Mouse (Mus musculus) induced T-regulatory cell, adult 2 months (primary cell): Measurements from ENCODE around the gene Plppr3.

Experiments
- DNase-seq: peaks from one replicate; pipeline ENCODE4 v3.0.0-alpha.2; 2012; ENCODE audit warnings: low read depth

Plppr3 gene

GRCm38 (mm10) chr10:79865801-79866295 lies 8.6 kb downstream of the Plppr3 start:
- no peak for DNase-seq

- no peak for DNase-seq
These were observed 9.2 kb downstream of the Plppr3 start for GRCm38 (mm10) chr10:79865189-79865601.

- DNase-seq, result peak; percentile 35
These were observed 9.9 kb downstream of the Plppr3 start for GRCm38 (mm10) chr10:79864351-79865188.

GRCm38 (mm10) chr10:79862925-79863324 lies 11.5 kb downstream of the Plppr3 start:
- DNase-seq, result peak; percentile 17

GRCm38 (mm10) chr10:79862049-79862788 lies 12.2 kb downstream of the Plppr3 start:
- DNase-seq, result peak; percentile 16

- DNase-seq, result no peak
These were observed 13.0 kb downstream of the Plppr3 start for GRCm38 (mm10) chr10:79861230-79862048.

- DNase-seq, result no peak
These were observed 14.1 kb downstream of the Plppr3 start for GRCm38 (mm10) chr10:79860079-79860911.

GRCm38 (mm10) chr10:79859116-79859515 lies 15.3 kb downstream of the Plppr3 start:
- no peak for DNase-seq

- DNase-seq, result no peak
These were observed 15.9 kb downstream of the Plppr3 start for GRCm38 (mm10) chr10:79858416-79859074.

GRCm38 (mm10) chr10:79857894-79858293 lies 16.5 kb downstream of the Plppr3 start:
- DNase-seq, result no peak

GRCm38 (mm10) chr10:79857452-79857811 lies 17.0 kb downstream of the Plppr3 start:
- peak; percentile 83 for DNase-seq

GRCm38 (mm10) chr10:79856704-79857451 lies 17.6 kb downstream of the Plppr3 start:
- peak; percentile 47 for DNase-seq

GRCm38 (mm10) chr10:79856280-79856679 lies 18.2 kb downstream of the Plppr3 start:
- peak; percentile 45 for DNase-seq

- peak; percentile 60 for DNase-seq
These were observed 18.8 kb downstream of the Plppr3 start for GRCm38 (mm10) chr10:79855558-79856184.

- peak; percentile 88 for DNase-seq
These were observed 19.5 kb downstream of the Plppr3 start for GRCm38 (mm10) chr10:79854801-79855541.

GRCm38 (mm10) chr10:79853860-79854795 lies 20.3 kb downstream of the Plppr3 start, which contains the start of gene Ptbp1:
TSS of gene Ptbp1 (plus strand) at chr10:79854427.
- DNase-seq, result peak; percentile 100

GRCm38 (mm10) chr10:79853392-79853791 lies 21.0 kb downstream of the Plppr3 start:
- DNase-seq, result peak; percentile 78
